Comparison of ENCODE assay signal across 11 mouse cellular contexts in genomic region chr9:37122971-37123370, GRCm38 (mm10). TPM values are rescaled to one million over a fixed set of nuclear protein-coding genes. Genes with fewer than 3 reads are reported as not detected.
A peak's percentile ranks its signal among the peaks of the same experiment; 100 is the strongest.
DNase-seq lines count a peak whose midpoint lies in the region; ATAC-seq lines count a peak whose summit lies in the region.
"Had no signal": no experiment of that assay in that cellular context is flagged by ENCODE, and none has a peak within 500 bp of the region (broad histone marks: within the 10 kb centered on the region; RNA-seq: fewer than 3 reads in every experiment).

No protein-coding gene starts in this region.

- WGBS in neural tube, embryonic 13.5 days, result 35% methylated on average over 6 of the region's 6 CpGs
- WGBS in hindbrain, embryonic 14.5 days, result 53% methylated on average over 6 of the region's 6 CpGs

- no peak for DNase-seq in cerebellum, postnatal 4 days (ENCODE audit: low spot score in 2 of 2)
- DNase-seq in neural tube, embryonic 10.5 days (ENCODE audit: extremely low spot score, low spot score), result no peak
- DNase-seq in hindbrain, embryonic 14.5 days (ENCODE audit: low spot score), result no peak
- DNase-seq in thymus, postnatal 0 days (ENCODE audit: low spot score), result no peak
- DNase-seq in lung, postnatal 25 days (ENCODE audit: low spot score), result no peak
- no peak for DNase-seq in ovary, postnatal 36 days (ENCODE audit: low spot score)
- DNase-seq: lung, postnatal 36 days had no signal

- peak overlapping the region; percentile 79 for H3K27ac ChIP-seq in neural tube, embryonic 13.5 days (replicated peaks)
- H3K27ac ChIP-seq in hindbrain, embryonic 14.5 days, result 0 out of 2 replicates have a peak overlapping the region, but pooled peaks have one; percentile 20
- H3K27ac ChIP-seq: embryonic facial prominence, embryonic 15.5 days had no signal

- peaks cover 60% of the 10 kb centered on the region for H3K4me1 ChIP-seq in neural tube, embryonic 13.5 days (replicated peaks)
- H3K4me1 ChIP-seq in hindbrain, embryonic 14.5 days (replicated peaks; ENCODE audit: control insufficient read depth, insufficient read depth, low read length), result peaks cover 29% of the 10 kb centered on the region

- no peak overlapping the region for H3K4me2 ChIP-seq in neural tube, embryonic 13.5 days
- no peak overlapping the region for H3K4me2 ChIP-seq in hindbrain, embryonic 14.5 days (replicated peaks)
- H3K4me2 ChIP-seq: embryonic facial prominence, embryonic 15.5 days had no signal

- H3K27me3 ChIP-seq in neural tube, embryonic 13.5 days, result peaks cover 45% of the 10 kb centered on the region
- no peaks in the 10 kb centered on the region for H3K27me3 ChIP-seq in hindbrain, embryonic 14.5 days (ENCODE audit: control insufficient read depth, insufficient read depth, low read length)

- H3K36me3 ChIP-seq in neural tube, embryonic 13.5 days, result peaks cover 13% of the 10 kb centered on the region
- H3K36me3 ChIP-seq in hindbrain, embryonic 14.5 days (replicated peaks; ENCODE audit: control insufficient read depth, insufficient read depth), result no peaks in the 10 kb centered on the region
- H3K36me3 ChIP-seq: embryonic facial prominence, embryonic 15.5 days had no signal

- H3K9ac ChIP-seq in neural tube, embryonic 13.5 days, result peak overlapping the region; percentile 2; the same call in 1 of the 2 replicates
- H3K9ac ChIP-seq in hindbrain, embryonic 14.5 days, result peak overlapping the region; percentile 28; the same call in 1 of the 2 replicates
- H3K9ac ChIP-seq: embryonic facial prominence, embryonic 15.5 days had no signal

- peak; percentile 74 for ATAC-seq in cerebellum, adult (ENCODE audit: insufficient number of reproducible peaks, low FRiP score, low TSS enrichment)
- peak; percentile 27 for ATAC-seq in neural tube, embryonic 13.5 days (ENCODE audit: low read depth)
- no peak for ATAC-seq in hindbrain, embryonic 14.5 days (ENCODE audit: low FRiP score)
- ATAC-seq: inflammation-experienced regulatory T-cells, adult 6 months had no signal

- no peaks in the 10 kb centered on the region for H3K9me3 ChIP-seq in neural tube, embryonic 13.5 days
- no peaks in the 10 kb centered on the region for H3K9me3 ChIP-seq in hindbrain, embryonic 14.5 days (ENCODE audit: control insufficient read depth, low read length)
- H3K9me3 ChIP-seq: embryonic facial prominence, embryonic 15.5 days had no signal

- no peak overlapping the region for H3K4me3 ChIP-seq in neural tube, embryonic 13.5 days
- H3K4me3 ChIP-seq in hindbrain, embryonic 14.5 days (replicated peaks; ENCODE audit: low read length), result no peak overlapping the region
- H3K4me3 ChIP-seq: embryonic facial prominence, embryonic 15.5 days had no signal

RNA-seq across cellular contexts. Expression of gene Pknox2, which starts 24.2 kb away (rescaled TPM):
- 59.2 and 65.0 TPM in 2 replicates for polyA plus RNA-seq in neural tube, embryonic 13.5 days (2015; fragmentation: Nextera tagmentation; extraction: Ambion mirVana)
- polyA plus RNA-seq in hindbrain, embryonic 14.5 days (2014; fragmentation: Nextera tagmentation; extraction: Ambion mirVana), result 25.1 and 25.8 TPM in 2 replicates
- polyA plus RNA-seq in thymus, postnatal 0 days (2015; fragmentation: Nextera tagmentation; extraction: Ambion mirVana), result 0.91 and 1.3 TPM in 2 replicates
- polyA plus RNA-seq: inflammation-experienced regulatory T-cells, adult 6 months had no signal

Comparison
In these comparisons a context has a peak if more than half of its experiments do, and no peak if none do; other contexts are left out.
1. RNA of gene Pknox2, which starts 24.2 kb away (polyA plus RNA-seq): 59.2 to 65.0 TPM in neural tube, embryonic 13.5 days and 25.1 to 25.8 TPM in hindbrain, embryonic 14.5 days; 0.91 to 1.3 TPM in thymus, postnatal 0 days; every median in the first group is over 10 times any median in the second.